Mouse (Mus musculus) MEL (cell line): ENCODE results near the gene Sik3. TPM values are rescaled to one million over a fixed set of nuclear protein-coding genes. Genes with fewer than 3 reads are reported as not detected.

Experiments used
- DNase-seq: peaks from one replicate; pipeline ENCODE4 v3.0.0; 2011; ENCODE audit warnings: low read depth, low spot score
- H3K27ac ChIP-seq: 2 replicates; pipeline ENCODE4 v1.5.1; 2012; ENCODE audit warnings: low read depth, mild to moderate bottlenecking, control low read depth, low read length, moderate library complexity; ENCODE audit not compliant: control insufficient read depth
- H3K27me3 ChIP-seq, 2 experiments: fragments of 150-350 bp in 1 of 2; sonication (generic) in 1 of 2; 2 replicates each; pipeline ENCODE4 v1.6.1; 2012; ENCODE audit warnings: low read length in 2 of 2, mild to moderate bottlenecking in 2 of 2, improper control_type of control experiment in 1 of 2, moderate library complexity in 1 of 2; ENCODE audit not compliant: insufficient read depth in 2 of 2, control insufficient read depth in 1 of 2
- H3K36me3 ChIP-seq, 2 experiments: 2 replicates each; pipeline ENCODE4 v1.6.1; 2012 to 2014; ENCODE audit warnings: low read length in 2 of 2, improper control_type of control experiment in 1 of 2, inconsistent platforms in 1 of 2, mild to moderate bottlenecking in 1 of 2; ENCODE audit not compliant: insufficient read depth in 2 of 2, control insufficient read depth in 1 of 2
- H3K4me1 ChIP-seq, 2 experiments: fragments of 150-350 bp in 1 of 2; sonication (generic) in 1 of 2; 2 replicates each; pipeline ENCODE4 v1.6.1; 2012; ENCODE audit warnings: low read length in 2 of 2, improper control_type of control experiment in 1 of 2, mild to moderate bottlenecking in 1 of 2; ENCODE audit not compliant: insufficient read depth in 2 of 2, control insufficient read depth in 1 of 2
- H3K4me3 ChIP-seq, 2 experiments: fragments of 150-350 bp in 1 of 2; sonication (generic) in 1 of 2; 2 replicates each; pipeline ENCODE4 v1.5.1; 2012; ENCODE audit warnings: low read depth in 2 of 2, low read length in 2 of 2, mild to moderate bottlenecking in 2 of 2, moderate library complexity in 2 of 2, control low read depth in 1 of 2, improper control_type of control experiment in 1 of 2; ENCODE audit not compliant: control insufficient read depth in 1 of 2, insufficient read depth in 1 of 2
- H3K79me2 ChIP-seq: 2 replicates; pipeline ENCODE4 v1.6.1; 2012; ENCODE audit warnings: mild to moderate bottlenecking, low read length, moderate library complexity; ENCODE audit not compliant: control insufficient read depth, poor library complexity, insufficient read depth
- H3K9ac ChIP-seq: 2 replicates; pipeline ENCODE4 v1.6.1; 2012; ENCODE audit warnings: low read depth, mild to moderate bottlenecking, control low read depth, low read length, moderate library complexity; ENCODE audit not compliant: control insufficient read depth, poor library complexity, severe bottlenecking
- H3K9me3 ChIP-seq: fragments of 150-350 bp; sonication (generic); replicated peaks from 2 replicates; pipeline ENCODE4 v1.6.1; 2012; ENCODE audit warnings: mild to moderate bottlenecking, low read length, improper control_type of control experiment, moderate library complexity; ENCODE audit not compliant: insufficient read depth
- CHD2 ChIP-seq: IDR thresholded peaks from 2 replicates; pipeline ENCODE4 v1.6.1; 2011; ENCODE audit warnings: low read length, improper control_type of control experiment
- CTCF ChIP-seq, 3 experiments: IDR thresholded peaks in 2 of 3; conservative IDR thresholded peaks in 1 of 3; 2 replicates each; pipeline ENCODE4 v1.5.1; 2011 to 2012; ENCODE audit warnings: low read length in 3 of 3, low read depth in 2 of 3, mild to moderate bottlenecking in 2 of 3, improper control_type of control experiment in 1 of 3, inconsistent platforms in 1 of 3, mixed read lengths in 1 of 3, moderate library complexity in 1 of 3; ENCODE audit not compliant: control insufficient read depth in 1 of 3, insufficient read depth in 1 of 3, poor library complexity in 1 of 3, severe bottlenecking in 1 of 3
- EP300 ChIP-seq, 2 experiments: IDR thresholded peaks; 2 replicates each; pipeline ENCODE4 v1.6.1; 2011; ENCODE audit warnings: improper control_type of control experiment in 2 of 2, low read length in 2 of 2, low read depth in 1 of 2, mild to moderate bottlenecking in 1 of 2
- ETS1 ChIP-seq: IDR thresholded peaks from 2 replicates; pipeline ENCODE4 v1.6.1; 2012; ENCODE audit warnings: low read depth, mild to moderate bottlenecking, inconsistent platforms, low read length, improper control_type of control experiment, moderate library complexity
- HCFC1 ChIP-seq: IDR thresholded peaks from 2 replicates; pipeline ENCODE4 v1.6.1; 2012; ENCODE audit warnings: low read depth, mild to moderate bottlenecking, inconsistent platforms, low read length, improper control_type of control experiment, moderate library complexity
- MAFK ChIP-seq: IDR thresholded peaks from 2 replicates; pipeline ENCODE4 v1.6.1; 2011; ENCODE audit warnings: low read depth, mild to moderate bottlenecking, low read length, improper control_type of control experiment, borderline replicate concordance
- MAX ChIP-seq: IDR thresholded peaks from 2 replicates; pipeline ENCODE4 v1.6.1; 2011; ENCODE audit warnings: low read length, improper control_type of control experiment
- MEF2A ChIP-seq: IDR thresholded peaks from 2 replicates; pipeline ENCODE4 v1.6.1; 2014; ENCODE audit warnings: low read depth, mild to moderate bottlenecking, inconsistent platforms, low read length, improper control_type of control experiment; ENCODE audit not compliant: poor library complexity, insufficient replicate concordance, severe bottlenecking; ENCODE audit errors: extremely low read depth
- MXI1 ChIP-seq: IDR thresholded peaks from 2 replicates; pipeline ENCODE4 v1.6.1; 2011; ENCODE audit warnings: mild to moderate bottlenecking, low read depth, low read length, improper control_type of control experiment
- MYC ChIP-seq: IDR thresholded peaks from 2 replicates; pipeline ENCODE4 v1.6.1; 2011; ENCODE audit warnings: low read depth, mild to moderate bottlenecking, low read length, improper control_type of control experiment, moderate library complexity
- NELFE ChIP-seq: IDR thresholded peaks from 2 replicates; pipeline ENCODE4 v1.6.1; 2011; ENCODE audit warnings: low read depth, low read length, improper control_type of control experiment
- NRF1 ChIP-seq: IDR thresholded peaks from 2 replicates; pipeline ENCODE4 v1.6.1; 2014; ENCODE audit warnings: low read depth, mild to moderate bottlenecking, inconsistent platforms, low read length, improper control_type of control experiment, moderate library complexity; ENCODE audit not compliant: poor library complexity, insufficient read depth, severe bottlenecking
- POLR2A ChIP-seq, 2 experiments: IDR thresholded peaks; 2 replicates each; pipeline ENCODE4 v1.6.1; 2011 to 2012; ENCODE audit warnings: low read length in 2 of 2, mild to moderate bottlenecking in 2 of 2, control low read depth in 1 of 2, improper control_type of control experiment in 1 of 2, low read depth in 1 of 2, moderate library complexity in 1 of 2; ENCODE audit not compliant: control insufficient read depth in 1 of 2, insufficient read depth in 1 of 2, poor library complexity in 1 of 2
- POLR2AphosphoS5 ChIP-seq: IDR thresholded peaks from 2 replicates; pipeline ENCODE4 v1.6.1; 2012; ENCODE audit warnings: low read depth, borderline replicate concordance, mild to moderate bottlenecking, inconsistent platforms, low read length, moderate library complexity, mixed read lengths
- RCOR1 ChIP-seq: IDR thresholded peaks from 2 replicates; pipeline ENCODE4 v1.6.1; 2012; ENCODE audit warnings: low read depth, mild to moderate bottlenecking, inconsistent platforms, low read length, improper control_type of control experiment
- SIN3A ChIP-seq: IDR thresholded peaks from 2 replicates; pipeline ENCODE4 v1.6.1; 2012; ENCODE audit warnings: low read length, improper control_type of control experiment, inconsistent platforms
- TBP ChIP-seq: IDR thresholded peaks from 2 replicates; pipeline ENCODE4 v1.8.0; 2011; ENCODE audit warnings: low read depth, low read length, improper control_type of control experiment
- TCF12 ChIP-seq: IDR thresholded peaks from 2 replicates; pipeline ENCODE4 v1.6.1; 2014; ENCODE audit warnings: low read depth, mild to moderate bottlenecking, inconsistent platforms, low read length, improper control_type of control experiment, moderate library complexity
- UBTF ChIP-seq: IDR thresholded peaks from 2 replicates; pipeline ENCODE4 v1.6.1; 2012; ENCODE audit warnings: low read depth, mild to moderate bottlenecking, inconsistent platforms, low read length, improper control_type of control experiment, moderate library complexity, borderline replicate concordance; ENCODE audit not compliant: insufficient read depth
- USF2 ChIP-seq, 2 experiments: IDR thresholded peaks; 2 replicates each; pipeline ENCODE4 v1.6.1; 2011 to 2012; ENCODE audit warnings: improper control_type of control experiment in 2 of 2, low read length in 2 of 2, borderline replicate concordance in 1 of 2, inconsistent platforms in 1 of 2, low read depth in 1 of 2, mild to moderate bottlenecking in 1 of 2; ENCODE audit not compliant: insufficient read depth in 1 of 2
- ZC3H11A ChIP-seq: IDR thresholded peaks from 2 replicates; pipeline ENCODE4 v1.6.1; 2012; ENCODE audit warnings: low read depth, mild to moderate bottlenecking, inconsistent platforms, low read length, improper control_type of control experiment
- ZMIZ1 ChIP-seq: IDR thresholded peaks from 2 replicates; pipeline ENCODE4 v1.6.1; 2012; ENCODE audit warnings: low read depth, mild to moderate bottlenecking, inconsistent platforms, low read length, improper control_type of control experiment, moderate library complexity
- polyA plus RNA-seq, 2 experiments: library from polyadenylated mRNA; stranded (reverse) in 1 of 2; unstranded in 1 of 2; fragments of >175 nt in 1 of 2; fragments of >200 nt in 1 of 2; gene quantifications; 2 replicates each; pipeline versions ENCODE4 v1.2.1 to v1.2.4; 2012; ENCODE audit warnings: low replicate concordance in 2 of 2, low read depth in 1 of 2; ENCODE audit not compliant: insufficient read length in 2 of 2, insufficient read depth in 1 of 2, missing spikeins in 1 of 2
- total RNA-seq: library from RNA; depleted of rRNA; stranded (reverse); fragments of 300-350 nt; gene quantifications from 2 replicates; pipeline ENCODE4 v1.2.3, GENCODE M21; 2012

Gene Sik3
- total and polyA plus RNA-seq, 3 experiments, result 78.7 to 111 TPM; not detected in 1

GRCm38 (mm10) chr9:46150116-46150515 lies 137.5 kb downstream of the Sik3 start:
- Histone ChIP-seq H3K4me3 (no peak overlapping the region), H3K4me1 (peaks cover 62 to 66% of the 10 kb centered on the region in 2 experiments), H3K9ac (0 out of 2 replicates have a peak overlapping the region, but pooled peaks have one; percentile 6), H3K27me3 (no peaks in the 10 kb centered on the region), H3K27ac (peak overlapping the region; percentile 84), H3K79me2 (peaks cover 15% of the 10 kb centered on the region), H3K9me3 (no peaks in the 10 kb centered on the region), H3K36me3 (peaks cover 2 to 80% of the 10 kb centered on the region in 2 experiments)
- peak; percentile 45 for DNase-seq
- TF ChIP-seq MAFK (no peak), USF2 (IDR thresholded peaks at IDR 0.05; ENCODE audit: borderline replicate concordance in 1 of 2, insufficient read depth in 1 of 2, low read depth in 1 of 2, low read length in 2 of 2) (no peak), POLR2AphosphoS5 (no peak), POLR2A (IDR thresholded peaks at IDR 0.05; ENCODE audit: control insufficient read depth in 1 of 2, insufficient read depth in 1 of 2, low read depth in 1 of 2, low read length in 2 of 2, poor library complexity in 1 of 2) (no peak), NELFE (no peak), TBP (no peak), MYC (no peak), MAX (no peak), ZC3H11A (no peak), TCF12 (no peak), MEF2A (no peak)

GRCm38 (mm10) chr9:46150890-46151703 lies 138.5 kb downstream of the Sik3 start:
- H3K36me3 ChIP-seq, result peaks cover 4 to 80% of the 10 kb centered on the region in 2 experiments
- 0 out of 2 replicates have a peak overlapping the region, but pooled peaks have one; percentile 9 for H3K9ac ChIP-seq
- peaks cover 15% of the 10 kb centered on the region for H3K79me2 ChIP-seq
- H3K4me3 ChIP-seq, result no peak overlapping the region
- H3K9me3 ChIP-seq, result no peaks in the 10 kb centered on the region
- peaks cover 62 to 66% of the 10 kb centered on the region in 2 experiments for H3K4me1 ChIP-seq
- DNase-seq, result peak; percentile 45
- H3K27ac ChIP-seq, result peak overlapping the region; percentile 84
- H3K27me3 ChIP-seq, result no peaks in the 10 kb centered on the region
- TF ChIP-seq ZMIZ1 (0 out of 2 replicates have a peak, but pooled peaks have one; percentile 22), MXI1 (peak; percentile 29; the same call in 1 of the 2 replicates), SIN3A (no peak), RCOR1 (peak; percentile 36; the same call in 1 of the 2 replicates), CTCF (IDR thresholded peaks at IDR 0.05 in 2 of 3, conservative IDR thresholded peaks at IDR 0.05 in 1 of 3; ENCODE audit: control insufficient read depth in 1 of 3, insufficient read depth in 1 of 3, low read depth in 2 of 3, low read length in 3 of 3, poor library complexity in 1 of 3, severe bottlenecking in 1 of 3) (no peak), NELFE (no peak), NRF1 (no peak), MAX (no peak), EP300 (IDR thresholded peaks at IDR 0.05; ENCODE audit: low read depth in 1 of 2, low read length in 2 of 2) (peak; percentile 50 to 58), TCF12 (peak; percentile 28; the same call in 1 of the 2 replicates), CHD2 (no peak), TBP (no peak), ETS1 (0 out of 2 replicates have a peak, but pooled peaks have one; percentile 7), UBTF (no peak), HCFC1 (no peak), MYC (0 out of 2 replicates have a peak, but pooled peaks have one; percentile 26)
